Mouse (Mus musculus): ENCODE measurements around the gene Ruvbl1.

DNA sequence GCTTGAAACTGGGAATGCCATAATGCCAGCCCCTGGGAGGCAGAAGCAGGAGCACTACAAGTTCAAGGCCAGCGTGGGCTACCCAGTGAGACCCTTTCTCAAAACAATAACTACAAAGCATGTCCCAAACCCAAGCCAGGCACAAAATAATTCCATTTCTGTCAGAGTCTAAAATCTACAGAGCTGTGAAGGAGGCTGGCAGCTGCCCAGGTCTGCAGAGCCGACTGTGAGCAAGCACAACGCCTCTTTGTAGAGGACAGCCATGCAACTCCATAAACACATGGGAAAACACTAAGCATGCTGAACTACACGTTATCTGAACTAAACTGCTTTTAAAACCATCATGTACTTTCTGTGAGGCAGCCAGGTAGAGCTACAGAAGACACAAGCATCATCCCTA, 26.2 kb upstream of the Ruvbl1 start:
- TF ChIP-seq CTCF (IDR thresholded peaks at IDR 0.05; ENCODE audit: control insufficient read depth, insufficient read depth, insufficient read length) (no peak), MYOD1 (IDR thresholded peaks at IDR 0.05; ENCODE audit: control insufficient read depth, insufficient read length, low read depth) (no peak), MYOG (IDR thresholded peaks at IDR 0.05; ENCODE audit: control insufficient read depth, extremely low read depth, insufficient read length) (no peak), FOSL1 (IDR thresholded peaks at IDR 0.05; ENCODE audit: insufficient read depth, low read length, poor library complexity, severe bottlenecking) (no peak), USF1 (IDR thresholded peaks at IDR 0.05; ENCODE audit: low read depth) (no peak), CEBPB (IDR thresholded peaks at IDR 0.05; ENCODE audit: low read depth) (no peak)

Data from C2C12 (cell line).